Mouse (Mus musculus) small intestine, adult 10 weeks (tissue): ENCODE results near the gene Selenoi. TPM values are rescaled to one million over a fixed set of nuclear protein-coding genes. Genes with fewer than 3 reads are reported as not detected.

ENCODE experiments used
- polyA plus RNA-seq: library from polyadenylated mRNA; stranded (reverse); fragments of 350-450 nt; fragmentation: Illumina TruSeq; extraction: RNeasy Lipid Tissue Mini Kit (QIAGEN cat#74804); gene quantifications from one replicate; pipeline ENCODE4 v1.2.3, GENCODE M21; 2014; ENCODE audit warnings: low replicate concordance

The Selenoi gene
- polyA plus RNA-seq = 125 TPM

DNA sequence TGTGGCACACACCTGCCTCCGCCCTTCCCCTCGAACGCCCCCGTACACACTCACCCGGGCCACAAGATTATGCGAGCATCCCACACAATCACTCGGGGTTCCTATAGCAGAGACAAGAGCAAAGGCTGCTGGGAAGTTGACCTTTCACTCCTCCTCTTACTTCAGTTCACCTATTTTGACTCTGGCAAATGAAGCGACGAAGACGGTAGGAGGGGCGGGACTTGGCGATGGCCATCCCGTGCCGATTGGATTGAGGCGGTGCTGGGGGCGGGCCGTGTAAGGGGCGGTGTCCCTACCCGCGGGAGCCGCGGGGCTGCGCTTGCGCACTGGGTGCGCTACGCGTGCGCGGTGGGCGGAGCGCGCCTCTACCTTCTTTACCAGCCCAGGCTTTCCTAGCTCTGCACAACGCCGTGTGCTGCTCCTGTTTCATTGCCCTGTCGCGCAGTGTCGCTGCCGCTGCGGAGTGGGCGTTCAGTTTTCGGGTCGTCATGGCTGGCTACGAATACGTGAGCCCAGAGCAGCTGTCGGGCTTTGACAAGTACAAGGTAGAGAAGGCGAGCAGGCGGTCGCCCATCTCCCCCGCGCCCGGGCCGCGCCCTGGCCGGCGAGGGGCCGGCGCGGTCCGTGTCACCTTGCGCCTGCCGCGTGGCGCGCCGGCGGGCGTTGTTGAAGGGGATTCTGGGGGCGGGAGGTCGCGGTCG, at the start of gene Selenoi:
Selenoi (plus strand) TSS at position 311 of the 701 bp plus-strand sequence.

DNA sequence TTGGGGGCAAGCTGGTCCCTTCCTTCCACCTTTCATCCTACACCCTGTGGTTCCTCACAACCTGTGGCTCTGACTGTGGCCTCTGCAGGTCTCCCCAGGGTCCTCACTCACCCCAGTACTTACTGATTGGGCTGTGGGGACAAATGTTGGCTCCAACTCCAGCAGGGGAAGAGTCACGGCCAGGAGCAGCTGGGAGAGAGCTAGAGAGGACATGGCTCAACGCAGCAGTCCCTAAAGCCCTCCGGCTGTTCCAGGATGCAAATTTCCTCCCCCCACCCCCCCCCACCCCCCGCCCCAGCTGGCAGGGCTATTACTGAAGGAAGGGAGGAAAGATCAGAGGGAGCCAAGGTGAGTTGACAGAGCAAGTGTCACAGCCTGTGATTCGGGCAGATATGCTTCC, 26.9 kb upstream of the Selenoi start, which contains the start of gene Adgrf3:
Adgrf3 (minus strand) TSS at position 230 of the 400 bp plus-strand sequence.

DNA sequence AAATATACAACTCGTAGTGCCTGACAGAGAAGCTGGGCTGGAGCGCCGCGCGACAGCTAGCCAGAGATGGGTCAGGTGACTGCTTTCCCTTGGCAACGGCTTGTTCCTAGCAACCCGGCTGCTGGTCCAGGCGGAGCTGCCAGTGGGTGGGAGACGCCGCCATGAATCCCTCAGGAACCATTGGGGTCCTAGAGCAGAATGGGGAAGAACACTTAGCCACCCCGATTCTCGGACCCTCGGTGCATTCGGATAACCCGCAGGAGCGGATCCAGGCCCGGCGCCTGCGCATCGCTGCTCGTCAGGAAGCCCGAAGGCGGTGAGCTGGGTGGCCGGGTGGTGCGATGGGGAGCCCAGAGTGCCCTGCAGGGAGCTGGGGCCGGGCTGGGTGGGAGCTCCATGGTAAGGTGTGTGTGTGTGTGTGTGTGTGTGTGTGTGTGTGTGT, 48.9 kb downstream of the Selenoi start, which contains the start of gene Drc1:
Drc1 (plus strand) TSS at position 98 of the 442 bp plus-strand sequence.

Other genes starting within 250 kb of the Selenoi start
- 0.67 TPM for gene Il6, start 219.5 kb upstream of the Selenoi start, polyA plus RNA-seq
- 20.3 TPM for gene Tyms, start 159.0 kb upstream of the Selenoi start, polyA plus RNA-seq
- not detected for gene Garem2, start 127.4 kb upstream of the Selenoi start, polyA plus RNA-seq
- not detected for gene 3110082J24Rik, start 126.5 kb upstream of the Selenoi start, polyA plus RNA-seq
- 172 TPM for gene Hadha, start 77.4 kb upstream of the Selenoi start, polyA plus RNA-seq
- 799 TPM for gene Hadhb, start 77.3 kb upstream of the Selenoi start, polyA plus RNA-seq
- not detected for gene Adgrf3, start 26.9 kb upstream of the Selenoi start, polyA plus RNA-seq
- gene Drc1, start 48.8 kb downstream of the Selenoi start, polyA plus RNA-seq = not detected
- gene Otof, start 229.4 kb downstream of the Selenoi start, polyA plus RNA-seq = not detected
- gene 1700001C02Rik, start 233.5 kb downstream of the Selenoi start, polyA plus RNA-seq = not detected